Mouse (Mus musculus) midbrain, postnatal 0 days (tissue): Measurements from ENCODE around the gene Glb1l3. TPM values are rescaled to one million over a fixed set of nuclear protein-coding genes. Genes with fewer than 3 reads are reported as not detected.

ENCODE experiments used
- ATAC-seq: fragments of 200-750 bp; cut with Nextera tagmentation; 2 replicates; pipeline ENCODE4 v1.8.0; 2017; ENCODE audit warnings: moderate number of reproducible peaks, mild to moderate bottlenecking, moderate TSS enrichment, moderate library complexity; ENCODE audit not compliant: low FRiP score
- DNase-seq: peaks from one replicate; pipeline ENCODE4 v3.0.0-alpha.2; 2015; ENCODE audit warnings: low spot score
- H3K27ac ChIP-seq: fragments of 300-500 bp; sonication (generic); 2 replicates; pipeline ENCODE4 v1.5.1; 2014; ENCODE audit warnings: low read depth, mild to moderate bottlenecking, low read length, mixed read lengths
- H3K27me3 ChIP-seq: fragments of 300-500 bp; sonication (generic); 2 replicates; pipeline ENCODE4 v1.6.1; 2014; ENCODE audit warnings: low read length, control low read depth, mixed read lengths; ENCODE audit not compliant: insufficient read depth
- H3K36me3 ChIP-seq: fragments of 300-500 bp; sonication (generic); 2 replicates; pipeline ENCODE4 v1.6.1; 2014; ENCODE audit warnings: low read length, control low read depth, mixed read lengths; ENCODE audit not compliant: insufficient read depth
- H3K4me1 ChIP-seq: fragments of 300-500 bp; sonication (generic); 2 replicates; pipeline ENCODE4 v1.6.1; 2014; ENCODE audit warnings: mild to moderate bottlenecking, control low read depth, antibody characterized with exemption, low read length, mixed read lengths; ENCODE audit not compliant: insufficient read depth
- H3K4me2 ChIP-seq: fragments of 300-500 bp; sonication (generic); 2 replicates; pipeline ENCODE4 v1.6.1; 2014; ENCODE audit warnings: low read depth, mild to moderate bottlenecking, low read length, mixed read lengths; ENCODE audit not compliant: poor library complexity, severe bottlenecking
- H3K4me3 ChIP-seq: fragments of 300-500 bp; sonication (generic); 2 replicates; pipeline ENCODE4 v1.5.1; 2014; ENCODE audit warnings: low read depth, mild to moderate bottlenecking, low read length, moderate library complexity
- H3K9ac ChIP-seq: fragments of 300-500 bp; sonication (generic); replicated peaks from 2 replicates; pipeline ENCODE4 v1.6.1; 2014; ENCODE audit warnings: mild to moderate bottlenecking, low read length, moderate library complexity, mixed read lengths; ENCODE audit not compliant: poor library complexity, severe bottlenecking
- H3K9me3 ChIP-seq: fragments of 300-500 bp; sonication (generic); 2 replicates; pipeline ENCODE4 v1.6.1; 2016; ENCODE audit warnings: low read length, control low read depth
- CTCF ChIP-seq: IDR thresholded peaks from 2 replicates; pipeline ENCODE4 v1.5.1; 2016; ENCODE audit warnings: antibody characterized with exemption, mild to moderate bottlenecking
- WGBS: fragments of 180-500 bp; shearing (Covaris S2); extraction: QIAGEN DNeasy Blood & Tissue Kit; methylation state at CpG from one replicate; pipeline ENCODE4 v1.1.7; 2014; 5-methylcytosine and 5-hydroxymethylcytosine counted together
- polyA plus RNA-seq: library from polyadenylated mRNA; unstranded; fragments of >200 nt; fragmentation: Nextera tagmentation; extraction: Ambion mirVana; gene quantifications from 2 replicates; pipeline ENCODE4 v1.2.1, GENCODE M21; 2015
- total RNA-seq: library from RNA; depleted of rRNA; stranded (reverse); fragments of >200 nt; gene quantifications from 2 replicates; pipeline ENCODE4 v1.2.3, GENCODE M21; 2014; rRNA removed

Glb1l3 gene
- total and polyA plus RNA-seq, 2 experiments from 2014 or later = not detected

- DNase-seq (no peak), ATAC-seq (no peak)
- Histone ChIP-seq H3K27me3 (no peaks in the 10 kb centered on the region), H3K4me3 (no peak overlapping the region), H3K27ac (no peak overlapping the region), H3K4me1 (no peaks in the 10 kb centered on the region), H3K9me3 (no peaks in the 10 kb centered on the region), H3K4me2 (no peak overlapping the region), H3K36me3 (no peaks in the 10 kb centered on the region), H3K9ac (no peak overlapping the region)
- TF ChIP-seq CTCF = no peak
- 90% methylated on average over 7 of the region's 7 CpGs for WGBS
Observed at GRCm38 (mm10) chr9:26778421-26778820, 82.3 kb downstream of the Glb1l3 start.

GRCm38 (mm10) chr9:26776122-26776902, 84.4 kb downstream of the Glb1l3 start:
- 59% methylated on average over 6 of the region's 6 CpGs for WGBS

GRCm38 (mm10) chr9:26775700-26776099, 85.0 kb downstream of the Glb1l3 start:
- Histone ChIP-seq H3K9me3 (no peaks in the 10 kb centered on the region), H3K4me3 (no peak overlapping the region), H3K9ac (no peak overlapping the region), H3K27ac (no peak overlapping the region), H3K36me3 (no peaks in the 10 kb centered on the region), H3K4me2 (no peak overlapping the region), H3K27me3 (no peaks in the 10 kb centered on the region), H3K4me1 (no peaks in the 10 kb centered on the region)
- ATAC-seq = no peak
- DNase-seq = no peak
- WGBS = 86% methylated on average over 2 of the region's 2 CpGs
- TF ChIP-seq CTCF = no peak

More at GRCm38 (mm10) chr9:26776122-26776902, 84.4 kb downstream of the Glb1l3 start:
- Histone ChIP-seq H3K36me3 (no peaks in the 10 kb centered on the region), H3K9me3 (no peaks in the 10 kb centered on the region), H3K9ac (no peak overlapping the region), H3K4me3 (no peak overlapping the region), H3K4me2 (no peak overlapping the region), H3K27me3 (no peaks in the 10 kb centered on the region), H3K4me1 (no peaks in the 10 kb centered on the region), H3K27ac (no peak overlapping the region)
- peak; percentile 91 for TF ChIP-seq CTCF
- DNase-seq = peak; percentile 89
- ATAC-seq = peak; percentile 72

- Histone ChIP-seq H3K4me2 (no peak overlapping the region), H3K4me3 (no peak overlapping the region), H3K27me3 (no peaks in the 10 kb centered on the region), H3K9me3 (no peaks in the 10 kb centered on the region), H3K9ac (no peak overlapping the region), H3K4me1 (no peaks in the 10 kb centered on the region), H3K36me3 (no peaks in the 10 kb centered on the region), H3K27ac (no peak overlapping the region)
- no peak for ATAC-seq
- WGBS = 86% methylated on average over 3 of the region's 3 CpGs
- DNase-seq = no peak
- TF ChIP-seq CTCF = no peak
Observed at GRCm38 (mm10) chr9:26768181-26768580, 92.5 kb downstream of the Glb1l3 start.

Other genes starting within 250 kb of the Glb1l3 start
- gene B3gat1, start 127.2 kb downstream of the Glb1l3 start, total RNA-seq = 195 and 197 TPM in 2 replicates
- 39.2 and 40.9 TPM in 2 replicates for gene B3gat1, start 127.2 kb downstream of the Glb1l3 start, polyA plus RNA-seq
- gene Glb1l2, start 54.4 kb downstream of the Glb1l3 start, total RNA-seq = 2.8 TPM in 2 replicates
- gene Glb1l2, start 54.4 kb downstream of the Glb1l3 start, polyA plus RNA-seq = 2.2 and 2.6 TPM in 2 replicates
- gene Gm1110, start 62.2 kb upstream of the Glb1l3 start, total RNA-seq = 0.38 TPM in 1 of 2 replicates, not detected in the other
- not detected in 2 replicates for gene Gm1110, start 62.2 kb upstream of the Glb1l3 start, polyA plus RNA-seq
- gene Acad8, start 138.7 kb upstream of the Glb1l3 start, total RNA-seq = 13.9 and 19.7 TPM in 2 replicates
- gene Acad8, start 138.7 kb upstream of the Glb1l3 start, polyA plus RNA-seq = 20.7 and 22.3 TPM in 2 replicates
- gene Thyn1, start 138.8 kb upstream of the Glb1l3 start, total RNA-seq = 48.1 and 68.6 TPM in 2 replicates
- 136 and 140 TPM in 2 replicates for gene Thyn1, start 138.8 kb upstream of the Glb1l3 start, polyA plus RNA-seq
- gene Vps26b, start 169.2 kb upstream of the Glb1l3 start, total RNA-seq = 145 and 161 TPM in 2 replicates
- 80.8 and 85.2 TPM in 2 replicates for gene Vps26b, start 169.2 kb upstream of the Glb1l3 start, polyA plus RNA-seq
- 20.2 and 25.4 TPM in 2 replicates for gene Ncapd3, start 169.3 kb upstream of the Glb1l3 start, total RNA-seq
- 7.1 and 7.3 TPM in 2 replicates for gene Ncapd3, start 169.3 kb upstream of the Glb1l3 start, polyA plus RNA-seq